Mouse (Mus musculus) layer of hippocampus, postnatal 36 days (tissue): Measurements from ENCODE around the gene Syne2. TPM values are rescaled to one million over a fixed set of nuclear protein-coding genes. Genes with fewer than 3 reads are reported as not detected.
A peak's percentile ranks its signal among the peaks of the same experiment; 100 is the strongest.

ENCODE experiments used
- DNase-seq, 2 experiments: peaks; one replicate each; pipeline ENCODE4 v3.0.0; 2022
- total RNA-seq, 2 experiments: library from RNA; stranded (reverse); gene quantifications; 2 replicates each; pipeline ENCODE4 v1.2.3; 2021

The Syne2 gene
- total RNA-seq: 10 to 100 TPM; 21.0 to 25.0 TPM

- DNase-seq: peak; percentile 56 to 61
Measured at GRCm38 (mm10) chr12:75817959-75818452, at the start of gene Syne2. TSS of gene Syne2 (plus strand) at chr12:75818134.

GRCm38 (mm10) chr12:75771410-75771809 lies 46.5 kb upstream of the Syne2 start:
- no peak for DNase-seq

- peak; percentile 9 to 32 for DNase-seq
Measured at GRCm38 (mm10) chr12:75772424-75773034, 45.4 kb upstream of the Syne2 start.

GRCm38 (mm10) chr12:75781445-75781844 lies 36.5 kb upstream of the Syne2 start:
- no peak for DNase-seq

- DNase-seq: no peak
Measured at GRCm38 (mm10) chr12:75781995-75782394, 35.9 kb upstream of the Syne2 start.

- DNase-seq: no peak
Measured at GRCm38 (mm10) chr12:75784271-75784751, 33.6 kb upstream of the Syne2 start.

GRCm38 (mm10) chr12:75786681-75787080 lies 31.3 kb upstream of the Syne2 start:
- peak in 1 of 2 experiments; percentile 5 for DNase-seq

- peak; percentile 26 to 42 for DNase-seq
Measured at GRCm38 (mm10) chr12:75789451-75789850, 28.5 kb upstream of the Syne2 start.

- no peak for DNase-seq
Measured at GRCm38 (mm10) chr12:75794527-75794926, 23.4 kb upstream of the Syne2 start.

GRCm38 (mm10) chr12:75796510-75796909 lies 21.4 kb upstream of the Syne2 start:
- DNase-seq: no peak

GRCm38 (mm10) chr12:75806281-75806680 lies 11.7 kb upstream of the Syne2 start:
- no peak for DNase-seq

GRCm38 (mm10) chr12:75813766-75814165 lies 4.2 kb upstream of the Syne2 start:
- no peak for DNase-seq

GRCm38 (mm10) chr12:75814551-75814950 lies 3.4 kb upstream of the Syne2 start:
- no peak for DNase-seq

- no peak for DNase-seq
Measured at GRCm38 (mm10) chr12:75816981-75817856, 715 bp upstream of the Syne2 start.

- peak; percentile 50 to 51 for DNase-seq
Measured at GRCm38 (mm10) chr12:75818453-75819434, 810 bp downstream of the Syne2 start.

- DNase-seq: no peak
Measured at GRCm38 (mm10) chr12:75819481-75819880, 1.5 kb downstream of the Syne2 start.

GRCm38 (mm10) chr12:75820216-75820615 lies 2.3 kb downstream of the Syne2 start:
- DNase-seq: no peak

- DNase-seq: no peak
Measured at GRCm38 (mm10) chr12:75822122-75822521, 4.2 kb downstream of the Syne2 start.

GRCm38 (mm10) chr12:75823475-75823874 lies 5.5 kb downstream of the Syne2 start:
- DNase-seq: no peak

GRCm38 (mm10) chr12:75825458-75825857 lies 7.5 kb downstream of the Syne2 start:
- no peak for DNase-seq

GRCm38 (mm10) chr12:75826699-75827353 lies 8.9 kb downstream of the Syne2 start:
- no peak for DNase-seq

GRCm38 (mm10) chr12:75827751-75828150 lies 9.8 kb downstream of the Syne2 start:
- no peak for DNase-seq
